Mouse (Mus musculus): ENCODE measurements at regions not wholly inside any gene's neighbourhood (a gene's known extent, or its start where the extent isn't known, plus 50 kb on each side); places are given as distances from the start of the nearest gene placed in this dataset.

DNA sequence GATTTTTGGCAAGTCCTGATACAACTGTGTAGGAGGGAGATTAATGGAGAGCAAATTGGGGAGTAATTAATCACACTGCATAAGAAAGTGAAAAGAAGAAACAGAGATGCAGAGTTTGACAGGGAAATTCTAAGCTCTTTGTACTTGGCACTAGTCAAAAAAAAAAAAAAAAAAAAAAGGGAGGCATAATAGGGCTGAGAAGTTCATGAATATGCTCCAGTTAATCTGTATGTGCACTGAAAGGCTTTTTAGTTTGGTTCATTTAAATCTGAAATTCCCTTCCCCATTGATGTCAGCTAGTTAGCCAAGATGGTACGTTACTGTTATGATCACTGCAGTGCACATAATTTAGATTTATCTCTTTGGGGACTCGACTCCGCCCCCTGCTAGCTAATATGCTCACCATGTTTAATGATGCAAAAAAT, 470.8 kb upstream of the Map3k7 start:
- DNase-seq (ENCODE audit: low spot score in 2 of 2) = no peak

DNA sequence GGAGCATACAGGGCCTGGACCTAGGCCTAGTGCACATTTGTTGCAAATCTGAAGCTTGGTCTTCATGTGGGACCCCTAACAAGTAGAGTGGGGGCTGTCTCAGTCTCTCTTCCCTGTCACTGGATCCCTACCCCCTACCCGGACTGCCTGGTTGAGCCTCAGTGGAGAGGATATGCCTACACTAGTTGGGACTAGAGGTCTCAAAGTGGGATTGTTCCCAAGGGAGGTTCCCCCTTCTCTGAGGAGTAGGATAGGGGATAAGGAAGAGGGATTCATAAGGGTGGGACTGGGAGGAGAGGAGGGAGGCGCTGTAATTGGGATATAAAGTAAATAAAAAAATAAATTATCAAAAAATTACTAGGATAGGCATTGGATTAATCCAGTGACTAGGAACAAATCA, 464.0 kb upstream of the Map3k7 start:
- DNase-seq (ENCODE audit: low spot score in 2 of 2) = no peak

- DNase-seq (ENCODE audit: low spot score in 2 of 2) = no peak
Observed at GRCm38 (mm10) chr4:31500432-31500831, 463.5 kb upstream of the Map3k7 start.

DNA sequence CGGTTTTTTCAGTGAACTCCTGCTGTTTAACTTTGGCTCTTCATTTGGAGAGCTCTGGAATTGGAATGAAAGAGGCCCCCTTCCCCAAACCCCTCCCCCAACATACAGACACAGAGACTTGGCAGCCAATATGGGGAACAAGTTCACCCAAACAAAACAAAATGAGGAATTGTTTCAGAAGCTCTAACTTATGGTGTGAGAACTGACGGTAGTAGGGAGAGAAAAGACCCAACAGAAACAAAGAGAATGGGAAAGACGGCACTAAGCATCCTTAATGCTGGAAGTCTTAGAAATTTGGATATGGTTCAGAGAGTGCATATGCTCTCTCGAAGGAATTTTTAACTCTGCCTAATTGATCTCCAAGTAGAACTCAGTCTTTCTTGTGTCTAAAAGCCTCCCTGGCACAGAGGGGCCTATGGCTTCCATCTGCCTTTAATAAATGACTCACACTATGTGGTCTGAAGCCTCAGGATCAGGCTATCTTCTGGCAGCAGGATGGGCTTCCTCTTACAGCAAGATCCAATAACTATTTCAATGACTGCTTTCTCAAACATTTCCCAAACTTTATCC, 438.2 kb upstream of the Map3k7 start:
- no peak for DNase-seq (ENCODE audit: low spot score in 2 of 2)

GRCm38 (mm10) chr4:31536811-31537210, 427.1 kb upstream of the Map3k7 start:
- no peak for DNase-seq (ENCODE audit: low spot score in 2 of 2)

GRCm38 (mm10) chr4:31553780-31554394, 410.0 kb upstream of the Map3k7 start:
- DNase-seq (ENCODE audit: low spot score in 2 of 2) = no peak

GRCm38 (mm10) chr4:31555077-31555476, 408.8 kb upstream of the Map3k7 start:
- DNase-seq (ENCODE audit: low spot score in 2 of 2) = no peak

DNA sequence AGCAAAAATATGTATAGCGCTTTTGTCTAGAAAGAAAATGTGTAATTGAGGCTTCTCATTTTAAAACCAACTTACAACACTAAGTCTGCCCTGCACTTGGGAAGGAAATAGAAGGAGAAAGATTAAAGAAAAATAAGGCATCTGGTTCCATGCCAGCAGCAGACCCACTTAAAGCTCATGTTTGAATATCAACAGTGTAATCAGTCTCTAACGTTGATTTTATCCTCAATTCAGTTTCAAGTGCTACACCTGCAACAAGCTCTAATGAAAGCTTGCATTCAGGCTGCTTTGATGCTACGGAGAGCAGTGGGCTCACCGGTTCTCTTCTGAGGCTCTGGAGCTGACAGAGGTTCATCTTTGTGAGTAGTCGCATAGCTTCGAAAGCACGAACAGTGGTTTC, 406.6 kb upstream of the Map3k7 start:
- no peak for DNase-seq (ENCODE audit: low spot score in 2 of 2)

GRCm38 (mm10) chr4:31560305-31560704, 403.6 kb upstream of the Map3k7 start:
- no peak for DNase-seq (ENCODE audit: low spot score in 2 of 2)

DNA sequence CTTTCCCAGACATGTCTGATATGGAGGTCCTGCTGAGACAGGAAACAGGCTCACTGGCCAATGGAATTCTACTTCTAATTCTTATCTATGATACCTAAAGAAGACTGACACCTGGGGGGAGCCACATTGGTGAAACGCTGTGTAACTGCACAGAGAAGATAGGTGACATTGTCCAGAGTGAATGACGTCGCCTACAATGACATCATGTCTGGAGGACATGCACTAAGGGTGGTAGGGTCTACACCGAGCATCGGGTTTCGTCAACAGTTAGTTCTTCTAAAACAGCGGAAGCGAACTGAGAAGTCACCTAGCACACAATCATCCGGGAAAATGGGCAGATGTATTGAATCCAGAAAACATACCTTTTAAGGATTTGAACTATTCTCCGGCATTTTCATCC, 402.7 kb upstream of the Map3k7 start:
- no peak for DNase-seq (ENCODE audit: low spot score in 2 of 2)

GRCm38 (mm10) chr4:31561823-31562222, 402.1 kb upstream of the Map3k7 start:
- no peak for DNase-seq (ENCODE audit: low spot score in 2 of 2)

- no peak for DNase-seq (ENCODE audit: low spot score in 2 of 2)
Observed at GRCm38 (mm10) chr4:31566158-31566557, 397.7 kb upstream of the Map3k7 start.

GRCm38 (mm10) chr4:31566834-31567233, 397.1 kb upstream of the Map3k7 start:
- DNase-seq (ENCODE audit: low spot score in 2 of 2) = no peak

DNA sequence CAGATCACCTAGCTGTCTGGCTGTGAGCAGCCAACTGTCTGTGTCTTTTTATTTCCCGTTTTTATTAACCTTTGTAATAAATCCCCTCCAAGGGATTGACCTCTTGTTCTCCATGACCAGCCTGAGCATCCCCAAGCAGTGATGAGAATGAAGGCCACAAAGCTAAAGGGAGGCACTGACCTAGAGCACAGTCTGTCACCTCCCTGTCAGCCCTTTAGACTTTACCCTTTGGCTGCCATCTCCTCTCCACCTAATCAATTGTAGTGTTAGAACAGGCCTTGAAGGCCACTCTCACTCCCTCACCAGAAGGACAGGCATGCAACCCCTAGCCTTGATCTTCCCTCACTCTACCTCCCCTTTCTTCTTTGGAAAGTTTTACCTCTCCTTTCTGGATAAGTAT, 394.2 kb upstream of the Map3k7 start:
- DNase-seq (ENCODE audit: low spot score in 2 of 2) = no peak

DNA sequence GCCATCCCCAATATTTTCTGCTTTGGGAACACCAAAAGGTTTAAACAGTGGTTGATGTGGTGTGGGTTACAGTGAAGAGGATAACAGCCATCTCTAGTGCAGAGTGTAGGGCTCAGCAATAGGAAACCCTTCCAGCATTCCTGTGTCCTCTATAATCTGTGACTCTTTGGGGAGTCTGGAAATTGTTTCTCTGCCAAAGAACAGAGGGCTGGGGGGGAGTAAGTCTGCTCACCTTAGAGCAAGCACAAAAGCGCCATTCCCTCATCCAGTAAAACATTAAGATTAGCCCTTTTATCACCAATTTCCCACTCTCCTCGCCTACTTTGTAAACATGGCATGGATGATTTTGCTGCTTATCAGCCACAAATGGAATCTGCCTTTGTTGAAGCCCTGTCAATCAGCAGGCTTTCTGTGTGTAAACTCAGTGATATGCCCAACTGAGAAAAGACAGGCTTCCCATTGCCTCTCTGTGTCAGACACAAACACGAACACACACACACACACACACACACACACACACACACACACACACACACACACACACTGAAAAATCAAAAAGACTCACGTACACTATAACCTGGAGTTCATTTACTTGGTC, 386.8 kb upstream of the Map3k7 start:
- no peak for DNase-seq (ENCODE audit: low spot score in 2 of 2)

DNA sequence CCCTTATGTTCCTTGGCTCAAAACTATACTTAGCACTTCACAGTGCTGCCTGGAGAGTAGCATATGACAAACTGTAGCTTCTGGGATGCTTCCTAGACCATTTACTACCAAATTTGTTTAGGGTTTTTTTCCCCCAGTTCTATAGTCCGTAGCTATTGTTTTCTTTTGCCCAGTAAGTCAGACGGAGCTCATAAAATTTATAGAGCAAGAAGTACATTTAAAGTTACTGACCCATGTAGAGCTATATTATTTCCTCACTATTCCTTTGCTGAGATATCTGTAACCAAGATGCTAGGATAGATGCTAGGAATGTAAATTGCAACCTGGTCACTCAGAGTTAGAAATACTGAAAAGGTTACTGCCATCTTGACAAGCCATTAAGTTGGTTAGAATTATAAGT, 380.4 kb upstream of the Map3k7 start:
- no peak for DNase-seq (ENCODE audit: low spot score in 2 of 2)

- DNase-seq (ENCODE audit: low spot score in 2 of 2) = no peak
Observed at GRCm38 (mm10) chr4:31584171-31584570, 379.7 kb upstream of the Map3k7 start.

DNA sequence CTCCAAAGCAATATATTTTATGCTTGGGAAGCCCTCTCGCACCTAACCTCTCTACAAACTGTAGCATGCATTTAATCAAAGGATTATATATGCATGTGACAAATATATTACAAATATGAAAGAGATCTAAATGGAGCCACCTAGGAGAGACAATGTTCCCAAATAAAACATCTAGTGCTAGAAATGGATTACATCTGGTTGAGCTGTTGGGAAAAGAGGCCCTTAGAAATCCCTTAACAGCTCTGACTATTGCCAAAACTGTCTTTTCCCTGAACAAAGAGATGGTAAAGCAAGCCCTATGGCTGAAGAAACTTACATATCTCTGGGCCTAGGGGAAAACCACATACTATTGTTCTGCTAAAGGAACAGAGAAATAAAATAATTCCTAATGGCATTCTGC, 369.8 kb upstream of the Map3k7 start:
- DNase-seq (ENCODE audit: low spot score in 2 of 2) = no peak

DNA sequence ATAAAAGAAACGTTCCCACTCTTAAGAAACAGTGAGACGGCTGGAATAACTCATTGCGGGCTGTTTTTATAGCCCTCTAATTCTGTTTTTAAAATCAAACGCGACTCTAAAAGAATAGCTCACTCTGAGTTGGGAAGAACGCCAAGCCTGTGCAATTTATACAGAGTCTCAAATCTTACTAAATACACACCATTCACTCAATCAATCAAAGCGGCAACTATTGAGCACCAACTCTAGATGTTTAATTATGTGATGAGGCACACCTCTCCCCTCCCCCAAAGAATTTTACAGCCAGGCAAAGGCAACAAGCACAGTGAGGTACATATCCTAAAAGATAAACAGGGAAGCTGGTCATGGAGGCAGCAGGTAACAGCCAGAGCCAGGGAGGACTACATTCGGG, 362.4 kb upstream of the Map3k7 start:
- no peak for DNase-seq (ENCODE audit: low spot score in 2 of 2)

DNA sequence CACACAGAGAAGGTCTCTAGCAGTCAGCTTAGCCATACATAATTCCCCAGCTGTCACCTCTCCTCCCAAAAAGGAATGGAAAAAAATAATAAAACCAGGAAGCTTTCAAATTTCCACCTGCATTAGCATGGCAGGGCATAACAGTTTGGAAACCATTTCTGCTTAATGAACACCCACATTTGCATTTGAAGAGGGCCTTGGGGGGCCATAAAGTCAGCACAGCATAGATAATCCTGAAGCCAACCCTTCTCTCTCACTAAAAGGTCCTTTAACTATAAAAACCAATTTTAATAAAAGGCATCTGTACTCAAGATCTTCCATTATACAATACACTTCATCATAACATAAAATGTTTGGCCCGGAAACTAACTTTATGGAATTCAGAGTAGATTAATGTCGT, 360.1 kb upstream of the Map3k7 start:
- DNase-seq (ENCODE audit: low spot score in 2 of 2) = no peak

DNA sequence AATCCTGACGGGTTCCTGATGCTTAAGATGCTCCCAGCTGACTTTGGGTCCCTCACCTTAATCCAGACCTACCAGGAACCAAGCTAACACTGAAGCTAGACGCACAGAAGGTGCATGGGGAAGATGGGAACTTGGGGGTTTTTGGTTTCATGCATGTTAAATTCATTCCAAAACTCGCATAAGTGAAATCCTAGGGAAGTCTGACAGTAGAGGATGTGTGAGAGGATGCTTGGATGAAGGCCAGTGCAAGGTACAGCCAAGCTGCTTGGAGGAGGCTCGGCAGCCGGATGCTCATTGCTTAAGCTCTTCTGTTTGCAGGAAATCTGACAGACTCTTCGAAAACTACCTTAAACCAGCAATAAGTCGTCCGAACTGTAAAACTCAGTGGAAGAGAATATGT, 355.1 kb upstream of the Map3k7 start:
- no peak for DNase-seq (ENCODE audit: low spot score in 2 of 2)

GRCm38 (mm10) chr4:31609559-31609958, 354.3 kb upstream of the Map3k7 start:
- DNase-seq (ENCODE audit: low spot score in 2 of 2) = no peak

DNA sequence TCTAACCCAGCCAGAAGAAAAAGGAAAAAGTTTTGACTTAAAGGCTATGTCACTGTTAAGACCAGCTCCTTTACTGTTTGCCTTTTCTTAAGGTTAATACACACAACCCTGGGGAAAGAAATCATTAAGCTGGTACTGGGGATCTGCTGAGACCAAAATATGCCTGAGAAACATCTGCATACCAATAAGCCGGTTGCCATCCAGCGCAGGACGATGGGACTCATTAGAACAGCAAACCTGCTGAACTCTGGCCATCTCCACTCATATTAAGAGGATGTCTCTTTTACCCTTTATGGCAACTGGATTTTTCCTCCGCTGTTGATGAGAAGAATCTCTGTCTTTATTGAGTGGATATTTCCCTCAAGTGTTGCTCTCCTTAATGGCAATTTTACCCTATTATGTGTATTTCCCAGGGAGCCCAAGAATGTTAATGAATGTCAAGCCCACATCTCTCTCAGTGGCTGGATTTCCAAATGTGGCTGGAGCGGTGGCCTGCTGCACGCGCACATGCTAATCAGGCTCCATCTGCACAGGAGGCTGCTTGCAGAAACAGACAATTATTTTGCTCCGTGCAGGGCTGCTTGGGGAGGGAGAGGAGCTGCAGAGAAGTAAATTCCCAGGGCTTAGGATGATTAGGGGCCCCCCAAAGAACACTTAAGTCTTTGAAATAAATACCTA, 351.6 kb upstream of the Map3k7 start:
- DNase-seq (ENCODE audit: low spot score in 2 of 2) = no peak
